Mouse (Mus musculus) brain, embryonic 14.5 days (tissue): ENCODE results near the gene Litaf.

Source experiments
- CTCF ChIP-seq: fragments of 200-500 bp; IDR thresholded peaks from 2 replicates; pipeline ENCODE4 v1.5.1; 2012; ENCODE audit warnings: inconsistent platforms, mild to moderate bottlenecking, moderate library complexity, borderline replicate concordance; ENCODE audit not compliant: insufficient read depth, insufficient read length; ENCODE audit errors: extremely low read depth
- POLR2A ChIP-seq: fragments of 200-500 bp; IDR thresholded peaks from 2 replicates; pipeline ENCODE4 v1.6.1; 2012; ENCODE audit warnings: mild to moderate bottlenecking, inconsistent platforms, borderline replicate concordance; ENCODE audit not compliant: poor library complexity, insufficient read depth, insufficient read length, severe bottlenecking; ENCODE audit errors: extremely low read depth

DNA sequence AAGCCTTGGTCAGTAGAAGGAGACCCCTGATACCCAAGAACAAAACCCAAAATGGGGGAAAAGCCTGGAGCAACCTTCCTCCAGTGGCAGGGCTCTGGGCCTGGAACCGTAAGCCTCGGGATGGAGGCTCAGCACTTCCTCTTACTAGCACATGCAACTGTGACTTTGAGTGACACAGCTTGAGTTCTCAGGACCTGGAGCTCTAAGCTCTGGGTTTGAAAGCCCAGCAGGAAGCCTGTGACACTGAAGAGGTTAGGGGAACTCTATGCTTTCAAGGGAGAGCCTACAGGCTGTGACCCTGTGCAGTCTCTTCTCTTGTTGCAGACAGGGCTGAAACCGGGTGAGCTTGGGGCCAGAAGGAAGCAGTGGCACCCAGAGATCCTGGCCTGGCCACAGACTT is 66.1 kb downstream of the Litaf start:
- TF ChIP-seq POLR2A = no peak
- TF ChIP-seq CTCF = no peak
